Mouse (Mus musculus) MN1 (cell line): Measurements from ENCODE around the gene Unc93b1.
"Not testable (repeated sequence)": the region's sequence is repeated elsewhere in the genome, so short reads cannot be mapped to it uniquely, and the experiment has no call there.

ENCODE experiments used
- DNase-seq: peaks from one replicate; pipeline ENCODE4 v3.0.0-alpha.2; 2016; ENCODE audit warnings: low spot score

Gene Unc93b1

DNA sequence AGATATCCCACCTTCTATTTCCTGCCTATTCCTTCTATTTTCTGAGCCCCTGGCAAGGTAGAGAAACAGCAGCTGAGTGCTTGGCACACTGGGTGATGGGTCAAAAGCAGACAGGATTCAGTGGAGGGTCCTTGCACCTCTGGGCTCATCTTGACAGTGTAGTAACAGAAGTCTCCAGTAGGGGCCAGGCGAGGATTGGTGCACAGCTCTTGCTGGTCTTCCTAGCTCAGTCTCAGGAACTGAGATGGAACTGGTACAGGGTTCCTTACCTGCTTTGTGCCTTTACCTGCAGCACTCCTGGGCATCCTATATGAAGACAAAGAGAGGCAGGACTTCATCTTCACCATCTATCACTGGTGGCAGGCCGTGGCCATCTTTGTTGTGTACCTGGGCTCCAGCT lies 11.7 kb downstream of the Unc93b1 start:
- peak; percentile 63 for DNase-seq

DNA sequence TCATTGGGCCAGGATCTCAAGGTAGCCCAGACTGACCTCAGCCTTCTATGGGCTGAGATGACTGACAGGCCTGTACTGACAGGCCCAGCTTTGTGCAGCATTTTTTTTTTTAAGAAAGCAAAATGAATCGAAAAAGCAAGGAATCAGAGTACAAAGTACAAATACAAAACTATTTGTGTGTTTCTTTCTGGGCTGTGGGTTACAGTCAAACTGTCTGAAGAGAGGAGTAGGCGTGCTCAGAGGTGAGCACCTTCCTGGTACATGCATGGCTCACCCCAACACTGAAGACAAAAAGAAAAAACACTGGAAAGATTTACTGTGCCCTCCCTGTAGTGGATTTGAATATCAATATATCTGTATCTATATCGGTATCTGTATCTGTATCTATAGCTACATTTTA lies 12.8 kb downstream of the Unc93b1 start:
- DNase-seq, result no peak

DNA sequence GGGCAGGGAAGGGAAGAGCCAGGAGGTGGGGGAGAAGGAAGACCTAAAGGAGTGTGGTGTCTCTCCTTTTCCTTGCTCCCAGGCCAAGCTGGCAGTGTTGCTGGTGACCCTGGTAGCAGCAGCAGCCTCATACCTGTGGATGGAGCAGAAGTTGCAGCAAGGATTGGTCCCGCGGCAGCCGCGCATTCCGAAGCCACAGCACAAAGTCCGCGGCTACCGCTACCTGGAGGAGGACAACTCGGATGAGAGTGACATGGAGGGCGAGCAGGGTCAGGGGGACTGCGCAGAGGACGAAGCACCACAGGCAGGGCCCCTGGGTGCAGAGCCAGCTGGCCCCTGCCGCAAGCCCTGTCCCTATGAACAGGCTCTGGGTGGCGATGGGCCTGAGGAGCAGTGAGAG lies 13.6 kb downstream of the Unc93b1 start:
- DNase-seq, result no peak

DNA sequence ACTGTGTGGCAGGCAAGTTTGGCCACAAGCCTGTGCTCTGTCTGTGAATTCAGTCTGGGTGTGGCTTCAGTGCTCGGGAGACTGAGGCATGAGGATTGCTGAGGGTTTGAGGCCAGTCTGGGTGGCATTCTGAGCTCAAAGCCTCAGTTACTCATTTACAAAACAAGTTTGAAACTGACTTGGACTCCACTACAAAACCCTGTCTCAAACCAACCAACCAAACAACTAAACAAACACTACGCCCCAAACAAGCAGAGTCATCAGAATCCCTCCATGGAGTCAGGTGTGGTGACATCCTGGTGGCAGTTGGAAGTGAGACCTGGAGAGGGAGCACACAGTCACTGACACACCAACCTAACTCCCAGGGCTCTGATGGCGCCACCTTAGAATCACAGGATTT lies 15.3 kb downstream of the Unc93b1 start:
- no peak for DNase-seq

DNA sequence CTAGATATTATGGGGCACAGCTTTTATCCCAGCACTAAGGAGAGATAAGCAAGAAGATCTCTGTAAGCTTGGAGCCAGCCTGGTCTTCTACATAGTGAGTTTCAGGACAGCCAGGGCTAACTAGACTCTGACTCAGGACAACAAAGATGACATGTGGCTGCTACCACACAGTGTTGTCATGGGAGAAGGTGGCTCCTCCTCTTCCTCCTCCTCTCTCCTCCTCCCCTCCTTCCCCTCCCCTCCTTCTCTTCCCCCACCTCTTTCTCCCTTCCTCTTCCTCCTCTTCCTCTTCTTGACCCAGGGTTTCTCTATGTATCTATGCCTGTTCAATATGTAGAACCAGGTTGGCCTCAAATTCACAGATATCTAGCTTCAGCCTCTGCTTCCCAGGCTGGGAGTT lies 16.5 kb downstream of the Unc93b1 start:
- no peak for DNase-seq

DNA sequence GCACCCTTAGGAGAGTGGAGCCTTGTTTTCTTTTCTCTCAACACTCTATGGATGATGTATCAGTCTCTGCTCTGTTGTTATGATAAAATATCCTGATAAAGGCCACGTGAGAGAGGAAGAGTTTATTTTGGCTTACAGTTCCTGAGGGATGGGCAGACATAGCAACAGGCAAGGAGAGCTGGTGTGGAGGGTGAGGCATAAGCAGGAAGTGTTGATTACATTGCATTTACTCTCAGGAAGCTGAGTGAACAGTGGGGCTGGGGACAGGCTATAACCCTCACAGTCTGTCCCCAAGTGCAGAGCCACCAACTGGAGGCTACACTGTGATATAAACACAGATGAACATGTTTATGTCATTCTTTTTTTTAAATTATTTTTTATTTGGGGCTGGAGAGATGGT lies 17.1 kb downstream of the Unc93b1 start:
- no peak for DNase-seq

DNA sequence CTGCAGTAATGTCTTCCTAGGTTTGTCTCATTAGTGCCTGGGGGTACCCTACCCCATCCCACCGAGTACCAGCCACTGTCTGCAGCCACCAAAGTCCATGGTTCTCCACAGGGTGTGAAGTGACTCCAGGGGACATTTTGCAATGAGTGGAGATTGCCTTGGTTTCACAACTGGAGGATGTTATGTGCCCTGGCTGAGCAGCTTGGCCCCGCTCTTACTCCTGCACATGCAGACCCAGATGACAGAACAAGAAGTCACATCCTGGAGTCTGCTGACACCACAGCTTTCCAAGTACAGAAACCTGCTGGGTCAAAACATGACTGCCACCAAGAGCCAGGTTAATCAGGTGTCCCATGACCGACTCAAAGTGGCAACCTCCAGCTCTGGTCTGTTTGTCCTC lies 20.0 kb downstream of the Unc93b1 start:
- no peak for DNase-seq

DNA sequence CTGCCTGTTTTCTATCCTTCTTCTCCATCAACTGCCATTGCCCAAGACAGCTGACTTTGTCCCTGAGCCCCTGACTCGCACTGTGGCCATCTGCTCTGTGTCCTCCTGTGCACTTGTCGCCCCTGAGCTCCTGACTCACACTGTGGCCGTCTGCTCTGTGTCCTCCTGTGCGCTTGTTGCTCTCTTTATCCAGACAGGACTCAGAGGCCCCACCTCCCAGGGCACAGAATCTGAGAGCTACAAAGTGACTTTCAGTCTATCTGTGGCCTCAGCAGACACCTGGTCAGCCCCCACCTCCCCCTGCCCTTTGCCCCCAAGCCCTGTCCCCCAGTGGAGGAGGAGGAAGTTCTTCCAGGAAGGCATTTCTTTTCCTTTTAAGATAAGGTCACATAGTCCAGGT lies 20.8 kb downstream of the Unc93b1 start:
- DNase-seq, result peak; percentile 19

DNA sequence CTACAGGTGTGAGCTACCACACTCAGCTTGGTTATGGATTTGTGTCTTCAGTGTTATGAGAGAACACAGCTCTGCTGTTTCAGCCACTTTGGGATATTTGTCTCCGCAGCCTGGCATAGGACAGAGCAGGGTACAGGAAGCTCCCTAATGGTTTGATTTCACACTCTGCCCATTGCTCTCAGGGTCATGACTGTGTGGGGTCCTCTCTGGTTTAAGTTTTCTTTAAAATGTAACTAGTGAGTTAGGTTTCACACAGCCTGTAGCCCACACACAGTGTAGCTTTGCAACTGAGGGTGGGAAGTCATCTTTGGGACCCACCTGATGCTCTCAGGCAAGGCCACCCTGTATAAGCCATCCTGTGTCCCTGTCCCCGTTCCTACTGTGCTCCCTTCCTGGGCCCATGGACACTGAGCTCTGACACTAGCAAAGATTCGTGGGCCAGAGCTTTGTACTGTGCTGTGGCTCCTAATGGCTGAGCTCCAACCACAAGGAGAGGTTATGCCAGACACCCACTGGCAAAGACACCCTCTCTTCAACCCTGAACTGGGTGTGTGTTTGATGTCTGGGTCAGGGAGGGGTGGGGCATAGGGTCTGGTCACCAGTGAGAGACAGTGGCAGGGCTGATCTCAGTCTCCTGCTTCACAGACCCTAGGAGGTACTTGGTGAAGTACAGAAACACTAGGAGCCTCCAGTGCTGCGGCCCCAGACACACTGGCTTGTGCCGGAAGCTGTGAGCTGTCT lies 22.5 kb downstream of the Unc93b1 start:
- DNase-seq, result not testable (repeated sequence)

DNA sequence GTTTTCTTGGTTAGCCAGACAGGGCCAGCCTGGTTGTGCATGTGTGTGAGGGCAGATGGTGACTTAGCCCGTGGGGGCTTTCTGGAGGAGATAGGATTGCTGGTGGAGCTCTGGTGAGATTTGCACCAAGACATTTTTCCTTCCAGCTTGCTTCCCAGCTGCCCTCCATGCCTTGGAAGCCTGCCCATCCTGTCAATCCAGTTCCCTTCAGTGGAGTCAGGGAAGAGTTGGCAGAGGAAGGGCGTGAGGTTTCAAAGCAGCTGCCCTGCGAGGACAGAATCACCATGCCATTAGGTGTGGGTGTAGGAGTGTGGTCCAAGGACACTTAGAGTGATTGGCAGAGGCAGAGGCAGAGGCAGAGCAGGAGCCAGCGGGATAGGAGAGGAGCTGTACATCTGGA lies 23.5 kb downstream of the Unc93b1 start, which contains the start of gene Aldh3b3:
Aldh3b3 (plus strand) TSS at position 176 of the 400 bp plus-strand sequence.
- DNase-seq, result no peak

DNA sequence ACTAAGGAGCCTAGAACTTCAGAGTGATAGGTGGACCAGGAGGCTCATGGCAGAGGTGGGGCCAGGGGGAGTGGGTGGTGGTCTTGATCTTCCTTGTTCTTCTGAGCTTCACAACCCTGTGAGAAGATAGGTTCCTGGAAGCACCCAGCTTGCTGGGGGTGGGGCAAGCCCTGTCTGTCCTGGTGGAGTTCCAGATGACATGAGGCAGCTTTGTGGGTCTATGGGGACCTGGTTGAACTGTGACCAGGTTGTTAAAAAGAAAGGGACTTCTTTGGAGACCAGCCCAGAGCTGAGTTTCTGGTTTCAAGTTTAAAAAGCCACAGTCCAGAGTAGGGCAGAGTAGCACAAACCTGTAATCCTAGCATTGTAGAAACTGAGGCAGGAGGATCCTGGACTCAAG lies 24.0 kb downstream of the Unc93b1 start:
- DNase-seq, result no peak

DNA sequence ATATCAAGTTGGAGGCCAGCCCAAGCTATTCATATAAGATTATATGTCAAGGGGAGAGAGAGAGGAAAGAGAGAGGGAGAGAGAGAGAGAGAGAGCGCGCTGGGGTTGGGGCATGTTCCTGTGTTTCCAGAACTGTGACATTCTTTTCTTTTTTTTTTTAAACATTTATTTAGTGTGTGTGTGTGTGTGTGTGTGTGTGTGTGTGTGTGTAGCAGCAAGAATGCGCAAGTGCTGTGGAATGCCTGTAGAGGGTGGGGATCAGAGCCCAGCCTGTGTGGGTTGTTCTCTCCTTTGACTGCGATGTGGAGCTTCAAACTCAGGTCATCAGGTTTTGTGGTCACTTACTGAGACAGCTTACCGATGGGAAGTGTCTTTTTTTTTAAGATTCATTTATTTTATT lies 25.2 kb downstream of the Unc93b1 start:
- DNase-seq, result no peak

DNA sequence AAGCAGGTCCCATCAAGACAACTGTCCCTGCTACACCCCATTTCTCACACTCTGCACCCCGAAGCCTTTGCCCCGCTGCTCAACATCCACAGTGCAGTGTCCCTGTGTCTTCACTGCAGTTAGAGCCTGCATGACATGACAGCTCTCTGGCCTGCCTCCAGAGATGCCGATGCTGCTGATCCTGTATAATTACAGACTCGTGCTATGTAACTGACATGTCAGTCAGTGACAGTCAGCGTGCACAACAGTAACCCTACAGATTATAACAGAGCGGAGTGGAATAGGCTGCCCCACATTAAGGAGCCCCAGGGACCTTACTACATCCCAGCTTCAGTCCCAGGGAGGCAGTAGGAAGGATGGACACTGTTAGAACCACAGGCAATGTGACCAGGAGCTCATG lies 26.8 kb downstream of the Unc93b1 start:
- not testable (repeated sequence) for DNase-seq

DNA sequence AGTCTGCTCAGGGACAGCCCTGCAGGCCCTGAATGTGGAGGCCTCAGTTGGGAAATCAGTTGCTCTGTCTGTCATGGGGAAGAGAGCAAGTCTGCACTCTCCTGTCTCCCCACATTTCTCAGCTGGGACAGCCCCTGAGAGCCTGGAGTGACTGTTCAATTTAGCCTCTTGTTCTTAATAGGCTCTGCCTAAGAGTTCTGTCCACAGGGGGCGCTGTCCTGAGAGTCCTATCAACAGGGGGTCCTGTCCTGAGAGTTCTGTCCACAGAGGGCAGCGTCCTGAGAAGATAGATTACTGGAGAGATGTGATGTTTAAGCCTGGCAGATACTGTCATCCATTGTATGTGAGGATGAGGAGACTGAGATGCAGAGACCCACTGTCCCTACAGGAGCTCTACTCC lies 27.5 kb downstream of the Unc93b1 start:
- peak; percentile 12 for DNase-seq

DNA sequence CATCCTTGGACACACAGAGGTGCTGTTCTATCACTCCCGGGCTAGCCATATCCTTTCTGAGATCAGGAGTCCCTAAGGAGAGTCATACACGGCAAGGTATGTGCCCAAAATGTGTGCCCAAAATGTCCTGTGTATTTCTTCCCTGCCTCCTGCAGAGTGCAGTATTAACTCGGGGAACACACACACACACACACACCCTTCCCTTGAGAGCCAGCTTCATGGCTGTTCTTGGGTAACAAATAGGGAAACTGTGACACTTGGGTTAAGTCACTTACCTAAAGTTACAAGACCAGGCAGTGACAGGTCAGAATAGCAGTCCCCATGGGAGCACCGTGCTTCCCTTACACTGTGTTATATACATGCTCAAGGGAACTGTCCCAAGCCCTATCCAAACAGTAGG lies 29.0 kb downstream of the Unc93b1 start:
- DNase-seq, result no peak

DNA sequence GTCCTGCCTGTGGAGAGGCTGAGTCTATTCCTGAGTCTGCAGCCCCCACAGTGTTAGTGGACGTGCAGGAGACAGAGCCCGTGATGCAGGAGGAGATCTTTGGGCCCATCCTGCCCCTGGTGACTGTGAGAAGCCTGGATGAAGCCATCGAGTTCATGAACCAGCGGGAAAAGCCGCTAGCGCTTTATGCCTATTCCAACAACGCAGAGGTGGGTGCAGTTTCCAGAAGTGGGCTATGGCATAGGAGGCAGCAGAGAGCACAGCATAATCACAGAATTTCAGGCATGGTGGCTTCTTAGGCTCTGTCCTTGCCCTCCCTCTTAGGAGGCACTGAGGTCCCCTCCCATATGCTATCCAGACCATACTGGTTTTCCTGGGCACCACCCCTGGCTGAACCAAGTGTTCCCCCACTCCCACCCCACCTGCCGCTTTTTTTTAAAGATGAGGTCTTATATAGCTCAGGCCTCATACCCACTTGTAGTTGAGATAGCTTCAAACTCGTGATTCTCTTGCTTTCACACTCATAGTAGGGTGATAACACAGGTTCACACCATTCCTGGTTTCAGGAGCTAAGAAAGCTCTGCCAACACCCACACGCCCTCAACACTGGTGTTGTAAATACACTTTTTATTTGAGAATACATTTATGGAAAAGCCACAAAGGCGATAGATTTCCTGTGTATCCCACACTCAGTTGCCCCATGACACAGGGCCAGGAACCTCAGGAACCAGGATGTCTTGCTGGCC lies 31.5 kb downstream of the Unc93b1 start:
- no peak for DNase-seq

DNA sequence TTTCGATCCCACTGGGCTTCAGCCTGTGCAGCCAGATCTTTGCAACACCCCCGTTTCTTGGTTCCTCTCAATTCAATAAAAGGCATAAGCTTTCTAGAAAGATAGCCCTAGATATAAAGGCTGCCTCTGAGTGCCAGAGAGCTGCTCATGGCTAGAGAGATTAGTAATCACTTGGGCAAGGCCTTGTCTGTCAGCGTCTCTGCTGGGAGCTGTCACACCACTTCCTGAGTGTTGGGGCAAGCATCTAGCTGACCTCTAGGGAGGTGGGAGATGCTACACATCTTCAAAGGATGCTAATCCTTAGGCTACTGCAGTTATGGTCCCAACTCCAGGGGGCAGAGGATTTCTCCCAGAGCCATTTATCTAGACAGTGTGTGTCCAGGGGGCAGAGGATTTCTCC lies 32.3 kb downstream of the Unc93b1 start:
- DNase-seq, result no peak

DNA sequence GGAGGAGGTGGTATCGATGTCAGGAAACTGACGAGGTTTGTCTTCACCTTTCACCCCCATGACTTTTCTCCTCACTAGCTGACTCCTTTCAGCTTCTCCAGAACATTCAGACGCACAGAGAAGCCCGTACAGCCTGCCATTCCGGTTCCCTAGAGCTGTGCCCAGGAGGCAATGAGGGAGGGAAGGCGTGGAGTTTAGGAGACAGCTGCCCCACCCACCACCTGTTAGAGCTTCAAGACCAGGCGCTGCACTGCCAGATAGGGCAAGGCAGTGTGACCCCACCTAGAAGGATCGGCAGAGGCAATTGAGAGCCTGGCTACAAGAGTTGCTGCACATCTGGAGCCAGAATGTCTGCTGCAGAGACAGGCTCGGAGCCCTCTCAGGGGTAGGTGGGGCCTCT lies 37.2 kb downstream of the Unc93b1 start, which contains the start of gene Aldh3b2:
Aldh3b2 (plus strand) TSS at position 100 of the 400 bp plus-strand sequence.
- no peak for DNase-seq

DNA sequence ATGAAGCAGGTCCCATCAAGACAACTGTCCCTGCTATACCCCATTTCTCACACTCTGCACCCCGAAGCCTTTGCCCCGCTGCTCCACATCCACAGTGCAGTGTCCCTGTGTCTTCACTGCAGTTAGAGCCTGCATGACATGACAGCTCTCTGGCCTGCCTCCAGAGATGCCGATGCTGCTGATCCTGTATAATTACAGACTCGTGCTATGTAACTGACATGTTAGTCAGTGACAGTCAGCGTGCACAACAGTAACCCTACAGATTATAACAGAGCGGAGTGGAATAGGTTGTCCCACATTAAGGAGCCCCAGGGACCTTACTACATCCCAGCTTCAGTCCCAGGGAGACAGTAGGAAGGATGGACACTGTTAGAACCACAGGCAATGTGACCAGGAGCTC lies 39.6 kb downstream of the Unc93b1 start:
- not testable (repeated sequence) for DNase-seq

DNA sequence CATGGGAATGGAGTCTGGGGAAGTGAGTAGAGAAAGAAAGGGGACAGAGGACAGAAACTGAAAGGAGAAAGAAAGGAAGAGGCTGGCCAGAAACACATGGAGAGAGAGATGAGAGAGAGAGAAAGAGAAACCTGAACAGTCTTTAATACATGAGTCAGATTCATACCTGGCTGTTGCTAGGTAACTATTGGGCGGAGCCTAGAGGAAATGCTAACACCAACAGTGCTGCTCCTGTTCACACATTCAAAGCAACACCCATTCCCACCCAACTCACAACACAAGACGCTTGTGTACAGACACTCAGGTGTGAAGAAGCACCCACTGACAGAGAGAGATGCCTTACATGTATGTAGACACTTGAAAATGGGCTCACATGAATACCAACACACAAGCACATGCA lies 40.9 kb downstream of the Unc93b1 start:
- DNase-seq, result no peak

DNA sequence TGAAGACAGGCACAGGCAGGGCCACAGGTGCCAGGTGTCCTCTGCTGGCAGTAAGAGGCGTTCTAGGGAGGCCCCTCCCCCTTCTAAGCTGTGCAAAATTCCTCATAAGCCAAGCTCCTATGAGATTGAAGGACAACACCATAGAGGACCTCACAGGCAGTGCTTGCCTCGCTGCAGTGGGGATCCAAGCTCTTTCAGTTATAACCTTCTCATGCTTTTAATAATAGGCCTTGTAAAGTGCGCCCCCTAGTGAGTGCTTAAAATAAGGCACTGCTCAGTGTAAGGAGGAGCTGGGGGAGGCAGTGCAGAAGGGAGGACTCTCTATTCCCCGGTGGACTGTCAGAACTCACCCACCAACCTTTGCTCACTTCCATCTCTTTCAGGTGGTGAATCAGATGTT lies 45.3 kb downstream of the Unc93b1 start:
- DNase-seq, result peak; percentile 80

DNA sequence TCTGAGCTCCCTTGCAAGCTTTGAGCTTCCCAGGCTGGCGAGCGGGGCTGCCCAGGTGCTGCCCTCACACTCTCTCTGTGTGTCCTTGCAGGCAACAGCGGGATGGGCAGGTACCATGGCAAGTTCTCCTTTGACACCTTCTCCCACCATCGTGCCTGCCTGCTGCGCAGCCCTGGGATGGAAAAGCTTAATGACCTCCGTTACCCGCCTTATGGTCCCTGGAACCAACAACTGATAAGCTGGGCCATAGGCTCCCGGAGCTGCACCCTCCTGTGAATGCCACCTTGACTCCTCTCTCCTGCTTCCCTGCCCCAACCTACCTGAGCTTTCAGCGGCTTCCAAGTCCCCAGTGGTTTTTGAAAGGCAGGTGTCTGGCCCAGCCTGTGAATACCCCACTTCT lies 45.9 kb downstream of the Unc93b1 start:
- DNase-seq, result no peak

DNA sequence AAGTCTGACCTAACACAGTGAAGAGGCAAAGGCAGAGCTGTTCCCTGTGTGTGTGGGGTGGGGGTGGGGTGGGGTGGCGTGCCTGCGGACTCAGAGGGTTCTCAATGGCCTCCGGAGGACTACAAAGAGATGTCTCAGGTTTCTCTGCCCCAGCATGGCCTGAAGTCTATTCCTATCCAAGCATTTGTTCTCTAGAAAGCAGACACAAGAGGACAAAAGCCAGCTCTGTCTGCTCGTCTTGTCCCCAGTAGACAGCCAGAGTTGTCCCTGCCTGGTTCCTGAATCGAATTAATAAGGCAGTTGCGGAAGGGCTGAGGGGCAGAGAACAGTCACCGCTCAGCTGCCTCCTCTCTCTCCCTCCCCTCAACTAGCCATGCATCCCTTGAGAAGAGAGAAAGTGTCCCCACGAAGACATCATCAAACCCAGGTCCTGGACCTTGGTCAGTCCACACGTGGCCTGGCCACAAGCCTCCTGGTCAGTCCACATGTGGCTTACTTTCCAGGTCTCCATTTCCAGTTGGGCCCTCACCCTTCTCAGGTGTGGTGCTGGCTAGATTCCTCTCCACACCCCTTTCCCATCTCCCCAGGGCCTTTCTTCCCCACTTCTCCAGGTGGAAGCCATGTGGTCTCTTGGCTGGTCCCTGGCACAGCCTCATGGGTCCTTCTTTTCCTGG lies 48.7 kb downstream of the Unc93b1 start:
- DNase-seq, result no peak
